Comparison of ENCODE assay signal across 9 mouse cellular contexts in genomic region chr17:71185368-71185767, GRCm38 (mm10). TPM values are rescaled to one million over a fixed set of nuclear protein-coding genes. Genes with fewer than 3 reads are reported as not detected.
DNase-seq lines count a peak whose midpoint lies in the region; ATAC-seq and TF ChIP-seq lines count a peak whose summit lies in the region.
"Had no signal": no experiment of that assay in that cellular context is flagged by ENCODE, and none has a peak within 500 bp of the region (broad histone marks: within the 10 kb centered on the region; RNA-seq: fewer than 3 reads in every experiment).

No protein-coding gene starts in this region.

- WGBS in kidney, embryonic 14.5 days = 19% methylated on average over 1 of the region's 1 CpGs
- WGBS in limb, embryonic 13.5 days = 62% methylated on average over 1 of the region's 1 CpGs
- 65% methylated on average over 1 of the region's 1 CpGs for WGBS in neural tube, embryonic 12.5 days

- peaks cover 35% of the 10 kb centered on the region for H3K4me1 ChIP-seq in kidney, embryonic 14.5 days (ENCODE audit: control insufficient read depth, insufficient read depth, low read length)
- peaks cover 5% of the 10 kb centered on the region for H3K4me1 ChIP-seq in embryonic fibroblast, embryonic 13.5 days (ENCODE audit: control insufficient read depth, insufficient read depth, low read length)
- H3K4me1 ChIP-seq in limb, embryonic 13.5 days = peaks cover 61% of the 10 kb centered on the region
- peaks cover 23% of the 10 kb centered on the region for H3K4me1 ChIP-seq in neural tube, embryonic 12.5 days

- peak overlapping the region; percentile 93; the same call in 1 of the 2 replicates for H3K27ac ChIP-seq in kidney, embryonic 14.5 days (ENCODE audit: low read depth, low read length)
- no peak overlapping the region for H3K27ac ChIP-seq in embryonic fibroblast, embryonic 13.5 days (ENCODE audit: insufficient read depth, low read length)
- no peak overlapping the region for H3K27ac ChIP-seq in limb, embryonic 13.5 days
- no peak overlapping the region for H3K27ac ChIP-seq in neural tube, embryonic 12.5 days

- peak overlapping the region; percentile 90 for H3K4me2 ChIP-seq in kidney, embryonic 14.5 days (replicated peaks; ENCODE audit: low read depth, low read length)
- H3K4me2 ChIP-seq in limb, embryonic 13.5 days (replicated peaks) = peak overlapping the region; percentile 89
- H3K4me2 ChIP-seq in neural tube, embryonic 12.5 days (replicated peaks) = peak overlapping the region; percentile 63

- no peaks in the 10 kb centered on the region for H3K36me3 ChIP-seq in kidney, embryonic 14.5 days (ENCODE audit: control insufficient read depth, insufficient read depth, low read length)
- H3K36me3 ChIP-seq in limb, embryonic 13.5 days = no peaks in the 10 kb centered on the region
- H3K36me3 ChIP-seq in neural tube, embryonic 12.5 days = no peaks in the 10 kb centered on the region

- peak overlapping the region; percentile 89 for H3K4me3 ChIP-seq in kidney, embryonic 14.5 days (ENCODE audit: low read length)
- H3K4me3 ChIP-seq in embryonic fibroblast, embryonic 13.5 days (ENCODE audit: insufficient read depth, low read length) = peak overlapping the region; percentile 56
- peak overlapping the region; percentile 84 for H3K4me3 ChIP-seq in limb, embryonic 13.5 days
- H3K4me3 ChIP-seq in neural tube, embryonic 12.5 days = no peak overlapping the region

- no peaks in the 10 kb centered on the region for H3K27me3 ChIP-seq in kidney, embryonic 14.5 days (ENCODE audit: control insufficient read depth, insufficient read depth, low read length)
- H3K27me3 ChIP-seq in limb, embryonic 13.5 days = no peaks in the 10 kb centered on the region
- H3K27me3 ChIP-seq in neural tube, embryonic 12.5 days (replicated peaks) = no peaks in the 10 kb centered on the region

- TF ChIP-seq POLR2A in embryonic fibroblast, embryonic 13.5 days (IDR thresholded peaks at IDR 0.05; ENCODE audit: low read depth, low read length) = no peak

- H3K9me3 ChIP-seq in kidney, embryonic 14.5 days (ENCODE audit: control insufficient read depth, low read length) = no peaks in the 10 kb centered on the region
- H3K9me3 ChIP-seq in limb, embryonic 13.5 days = no peaks in the 10 kb centered on the region
- H3K9me3 ChIP-seq in neural tube, embryonic 12.5 days = no peaks in the 10 kb centered on the region

- no peak for DNase-seq in kidney, postnatal 14 days
- DNase-seq in gastrocnemius, postnatal 14 days = no peak
- no peak for DNase-seq in ovary, postnatal 14 days (ENCODE audit: low spot score)
- DNase-seq: cerebellum, adult 11-12 months had no signal

- ATAC-seq in kidney, embryonic 14.5 days (ENCODE audit: low FRiP score, low TSS enrichment) = no peak
- no peak for ATAC-seq in limb, embryonic 13.5 days (ENCODE audit: low FRiP score, low read depth)
- no peak for ATAC-seq in neural tube, embryonic 12.5 days (ENCODE audit: low FRiP score, low read depth)
- no peak for ATAC-seq in CD4-positive, CD25-positive, alpha-beta regulatory T cell, adult 4 months

- intact Hi-C loops in gastrocnemius, postnatal 14 days (cut with DNase I; ENCODE audit: low total_unique reads) = loop anchor here (10.0 kb wide), 1 partner anchor 51 kb away; no protein-coding TSS in a partner anchor

- TF ChIP-seq CTCF in embryonic fibroblast, embryonic 13.5 days (IDR thresholded peaks at IDR 0.05; ENCODE audit: borderline replicate concordance, insufficient read depth, low read length) = no peak

- peak overlapping the region; percentile 97; the same call in 1 of the 2 replicates for H3K9ac ChIP-seq in kidney, embryonic 14.5 days (ENCODE audit: low read depth, low read length)
- H3K9ac ChIP-seq in limb, embryonic 13.5 days = peak overlapping the region; percentile 95; the same call in 1 of the 2 replicates
- 0 out of 2 replicates have a peak overlapping the region, but pooled peaks have one; percentile 95 for H3K9ac ChIP-seq in neural tube, embryonic 12.5 days

RNA-seq across cellular contexts. Expression of gene Lpin2, which starts 3.0 kb away (rescaled TPM):
- 54.9 and 93.2 TPM in 2 replicates for polyA plus RNA-seq in kidney, embryonic 14.5 days (2014; fragmentation: Nextera tagmentation; extraction: Ambion mirVana)
- polyA plus RNA-seq in embryonic fibroblast, embryonic 13.5 days (2011; ENCODE audit: insufficient read length, low read depth, missing spikeins) = 16.9 and 20.7 TPM in 2 replicates
- 54.1 and 56.9 TPM in 2 replicates for polyA plus RNA-seq in limb, embryonic 13.5 days (2015; fragmentation: Nextera tagmentation; extraction: Ambion mirVana)
- polyA plus RNA-seq in neural tube, embryonic 12.5 days (2016; fragmentation: Nextera tagmentation; extraction: Ambion mirVana) = 32.9 and 36.2 TPM in 2 replicates
- polyA plus RNA-seq in CD4-positive, CD25-positive, alpha-beta regulatory T cell, adult 4 months (2017; shearing (Covaris generic)) = 10 to 100 TPM; 22.6 to 35.9 TPM
- 1 to 10 TPM; 6.1 to 6.3 TPM for total RNA-seq in gastrocnemius, postnatal 14 days (2021)
